Mouse (Mus musculus) heart, adult 11 months (tissue): Measurements from ENCODE around the gene Fgfrl1.

Source experiments
- DNase-seq: peaks from one replicate; pipeline ENCODE4 v3.0.0; 2022

Fgfrl1 gene

DNA sequence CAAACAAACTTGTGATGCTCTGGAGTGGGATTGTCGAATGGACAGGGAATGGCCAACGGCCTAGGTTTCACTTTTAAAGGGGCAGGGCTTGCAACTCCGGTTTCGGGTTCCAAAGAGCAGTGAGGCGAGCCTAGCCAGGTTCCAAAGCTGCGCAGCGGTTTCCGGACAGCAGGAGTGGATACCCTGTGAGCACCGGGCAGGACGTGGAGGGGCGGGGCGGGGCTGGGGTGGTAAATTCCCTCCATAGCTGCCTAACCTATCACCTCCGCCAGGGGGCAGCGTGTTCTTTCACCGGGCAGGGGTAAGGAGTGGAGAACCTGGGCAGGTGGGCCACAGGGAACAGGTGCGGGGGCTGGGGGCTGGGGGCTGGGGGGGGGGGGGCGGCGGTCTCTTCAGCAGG lies at the start of gene Fgfrl1:
Gene Fgfrl1, plus strand, starts transcription at position 112 of the 400 bp plus-strand sequence.
- peak; percentile 98 for DNase-seq

DNA sequence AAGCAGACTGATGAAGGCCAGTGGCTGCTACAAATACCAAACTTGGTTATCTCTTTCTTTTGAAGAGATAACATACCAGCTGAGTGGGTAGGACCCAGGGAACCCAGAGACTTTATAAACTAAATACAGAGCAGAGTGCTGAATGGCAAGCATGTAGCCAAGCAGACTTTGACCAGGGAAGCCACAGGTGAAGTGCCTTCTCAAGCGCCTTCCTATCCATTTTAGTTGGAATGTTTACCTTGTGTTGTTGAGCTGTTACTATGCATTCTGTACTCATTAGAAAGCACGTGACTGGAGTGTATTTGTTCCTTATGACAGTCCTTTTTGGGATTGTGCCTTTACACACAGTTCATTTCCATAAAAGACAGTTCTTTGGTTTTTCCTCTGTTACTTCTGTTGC lies 48.5 kb upstream of the Fgfrl1 start:
- peak; percentile 10 for DNase-seq

DNA sequence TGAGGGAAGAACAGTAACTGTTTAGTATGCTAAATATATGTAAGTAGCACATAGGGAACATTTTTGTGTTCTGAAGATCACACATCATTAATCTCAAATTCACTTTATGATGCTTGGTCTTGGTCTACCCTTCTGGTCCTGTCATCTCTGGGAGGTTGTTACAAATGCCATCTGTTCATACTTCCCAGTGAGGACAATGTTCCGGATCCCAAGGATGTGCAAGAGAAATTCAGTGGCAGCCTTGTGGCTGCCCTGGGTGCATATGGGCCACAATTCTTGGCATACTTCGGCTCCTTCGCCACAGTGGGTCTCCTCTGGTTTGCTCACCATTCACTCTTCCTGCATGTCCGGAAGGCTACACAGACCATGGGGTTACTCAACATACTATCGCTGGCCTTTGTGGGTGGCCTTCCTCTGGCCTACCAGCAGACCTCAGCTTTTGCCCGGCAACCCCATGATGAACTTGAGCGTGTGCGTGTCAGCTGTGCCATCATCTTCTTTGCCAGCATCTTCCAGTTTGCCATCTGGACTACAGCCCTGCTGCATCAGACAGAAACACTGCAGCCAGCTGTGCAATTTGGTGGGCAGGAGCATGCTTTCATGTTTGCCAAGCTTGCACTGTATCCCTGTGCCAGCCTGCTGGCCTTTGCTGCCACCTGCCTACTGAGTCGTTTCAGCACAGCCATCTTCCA lies 46.4 kb upstream of the Fgfrl1 start:
- DNase-seq = peak; percentile 90

GRCm38 (mm10) chr5:108646343-108646660 lies 45.9 kb upstream of the Fgfrl1 start:
- peak; percentile 86 for DNase-seq

DNA sequence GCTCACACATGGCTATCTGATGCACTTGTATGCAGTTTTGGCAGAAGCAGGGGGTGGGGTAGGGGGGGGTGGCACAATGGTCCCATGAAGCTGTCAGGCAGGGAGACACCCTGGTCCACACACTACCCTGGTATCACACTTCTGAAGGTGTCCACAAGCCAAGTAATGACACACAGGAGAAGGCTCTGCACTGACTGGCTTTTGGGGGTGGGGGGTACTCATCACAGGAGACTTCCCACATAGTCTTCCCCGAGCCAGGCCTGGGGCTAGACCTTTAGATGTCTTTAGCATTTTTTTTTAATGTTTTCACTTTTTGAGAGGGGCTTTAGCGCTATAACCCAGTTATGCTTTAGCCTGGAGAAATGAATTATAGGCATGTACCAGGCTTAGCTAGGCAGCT lies 44.9 kb upstream of the Fgfrl1 start:
- DNase-seq = peak; percentile 80

GRCm38 (mm10) chr5:108647820-108648465 lies 44.2 kb upstream of the Fgfrl1 start:
- DNase-seq = peak; percentile 80

DNA sequence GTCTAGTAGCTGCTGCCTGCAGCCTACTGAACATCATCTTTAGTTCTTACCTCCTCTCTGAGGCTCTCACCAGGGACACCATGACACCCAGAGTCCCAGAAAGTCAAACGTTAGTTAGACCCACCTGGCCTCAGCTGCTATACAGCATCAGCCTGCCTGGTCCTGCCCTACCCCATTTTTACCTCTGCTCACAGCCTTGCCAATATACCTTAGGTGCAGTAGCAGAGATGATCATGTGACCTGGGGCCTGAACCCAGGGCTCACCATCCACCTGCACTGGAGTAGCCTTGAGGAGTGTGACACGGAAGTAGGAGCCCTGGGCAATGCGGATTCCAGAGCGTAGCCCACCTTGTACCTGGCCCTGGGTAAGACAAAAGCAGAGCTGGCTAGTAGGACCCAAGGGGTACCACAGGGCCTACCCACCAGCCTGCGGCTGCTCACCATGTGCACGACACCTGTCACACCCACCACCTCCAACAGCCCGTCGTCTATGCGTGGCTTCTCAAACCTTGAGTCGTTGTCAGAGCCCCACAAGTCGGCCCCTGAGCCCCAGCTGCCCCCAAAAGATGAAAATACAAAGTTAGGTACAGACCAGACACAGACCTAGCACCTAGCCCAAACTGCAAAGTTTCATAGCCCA lies 43.1 kb upstream of the Fgfrl1 start:
- DNase-seq = peak; percentile 80

DNA sequence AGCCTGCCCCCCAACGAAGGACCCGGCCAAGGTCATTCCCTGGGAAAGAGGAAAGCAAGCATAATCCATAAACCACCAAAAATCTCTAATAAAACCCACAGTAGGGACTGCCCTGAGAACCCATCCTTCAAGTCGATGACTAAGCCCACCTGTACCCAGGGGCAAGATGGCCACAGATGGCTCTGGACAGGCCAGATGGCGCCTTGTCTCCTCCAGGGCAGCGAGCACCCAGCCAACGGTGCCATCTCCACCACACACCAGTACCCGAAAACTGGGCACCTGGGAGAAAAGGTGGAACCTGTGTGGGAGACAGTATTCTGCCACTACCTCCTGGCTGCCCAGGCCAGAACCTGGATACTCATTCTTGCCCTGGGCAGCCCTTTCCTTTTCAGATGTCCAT lies 41.8 kb upstream of the Fgfrl1 start:
- peak; percentile 70 for DNase-seq

- peak; percentile 78 for DNase-seq
These were observed 41.0 kb upstream of the Fgfrl1 start for GRCm38 (mm10) chr5:108651136-108651720.

DNA sequence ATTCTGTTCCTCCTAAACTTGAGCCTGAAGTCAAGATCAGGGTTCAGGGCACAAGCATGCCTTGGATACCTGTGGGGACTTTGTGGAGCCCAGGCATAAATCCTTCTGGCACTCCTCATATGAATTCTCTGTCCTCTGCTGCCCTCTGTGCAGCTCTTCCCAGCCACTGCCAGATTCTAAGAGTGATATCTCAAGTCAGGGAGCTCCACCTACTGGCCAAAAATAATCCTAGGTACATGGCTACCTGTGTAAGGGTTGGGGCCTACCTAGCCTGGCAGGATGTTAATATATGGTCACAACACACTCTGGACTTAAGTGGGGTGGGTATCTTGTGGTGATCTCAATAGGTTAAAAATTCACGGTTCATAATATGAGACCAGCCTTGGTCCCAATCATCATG lies 40.4 kb upstream of the Fgfrl1 start:
- DNase-seq = peak; percentile 90

DNA sequence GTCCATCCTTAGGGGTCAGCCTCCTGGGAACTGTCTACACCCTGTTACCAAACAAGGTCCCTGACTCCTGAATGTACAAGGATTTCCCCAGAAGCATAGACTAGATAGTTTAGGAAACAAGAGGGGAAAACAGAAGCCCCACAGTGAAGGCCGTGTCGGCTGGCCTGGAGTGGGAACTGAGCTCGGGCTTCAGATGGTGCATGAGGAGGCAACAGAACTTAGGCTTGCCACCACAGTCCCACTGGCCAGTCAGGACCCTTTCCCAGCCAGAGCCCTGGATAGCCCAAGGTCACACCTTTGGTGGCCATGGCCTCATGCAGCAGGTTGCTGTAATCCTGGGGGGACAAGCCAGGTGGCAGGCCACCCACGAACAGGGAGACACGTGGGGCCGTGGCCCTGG lies 38.8 kb upstream of the Fgfrl1 start:
- DNase-seq = peak; percentile 83

DNA sequence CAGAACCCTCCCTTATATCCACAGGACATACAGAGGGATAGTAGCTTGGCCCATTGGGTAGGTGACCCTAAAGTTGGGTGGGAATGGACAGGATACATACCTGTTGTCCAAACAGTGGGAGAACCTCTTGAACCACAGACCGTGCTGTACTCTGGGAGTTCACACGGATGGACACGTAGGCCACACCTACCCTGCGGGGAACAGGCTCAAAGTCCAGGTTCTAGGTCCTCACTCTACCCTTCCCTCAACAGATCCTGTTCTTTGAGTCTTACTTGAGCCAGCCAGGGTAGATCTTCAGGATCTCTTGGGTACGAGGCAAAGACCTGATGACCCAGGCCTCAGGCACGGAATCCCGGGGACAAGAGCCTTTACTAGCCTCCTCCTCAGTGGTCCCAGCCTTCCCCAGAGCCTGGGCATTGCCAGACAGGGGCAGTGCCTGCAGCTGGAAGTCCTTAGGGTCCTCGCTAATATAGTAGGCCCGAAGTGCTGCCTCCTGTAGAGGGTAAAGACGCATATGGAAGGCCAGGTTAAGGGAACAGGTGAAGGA lies 37.7 kb upstream of the Fgfrl1 start:
- peak; percentile 88 for DNase-seq

DNA sequence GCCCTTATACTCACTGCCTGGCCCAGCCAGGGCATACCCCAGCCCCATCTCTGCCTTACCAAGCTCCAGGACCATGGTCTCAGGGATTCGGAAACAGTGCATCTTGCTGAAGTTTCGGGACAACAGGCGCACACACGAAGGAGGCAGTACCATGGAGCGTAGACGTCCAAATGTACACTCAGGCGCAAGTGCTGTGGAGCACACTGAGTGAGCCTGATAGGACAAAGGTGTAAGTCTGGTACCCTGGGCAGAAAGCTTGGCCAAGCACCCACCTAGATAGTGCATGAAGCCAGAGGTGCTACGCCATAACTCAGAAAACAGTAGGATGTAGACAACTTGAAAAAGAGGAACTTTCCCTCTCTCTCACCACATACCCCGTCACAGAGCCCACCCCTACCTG lies 36.8 kb upstream of the Fgfrl1 start:
- DNase-seq = peak; percentile 80

GRCm38 (mm10) chr5:108655891-108656650 lies 36.1 kb upstream of the Fgfrl1 start:
- DNase-seq = peak; percentile 89

GRCm38 (mm10) chr5:108657406-108657805 lies 34.8 kb upstream of the Fgfrl1 start:
- peak; percentile 85 for DNase-seq

DNA sequence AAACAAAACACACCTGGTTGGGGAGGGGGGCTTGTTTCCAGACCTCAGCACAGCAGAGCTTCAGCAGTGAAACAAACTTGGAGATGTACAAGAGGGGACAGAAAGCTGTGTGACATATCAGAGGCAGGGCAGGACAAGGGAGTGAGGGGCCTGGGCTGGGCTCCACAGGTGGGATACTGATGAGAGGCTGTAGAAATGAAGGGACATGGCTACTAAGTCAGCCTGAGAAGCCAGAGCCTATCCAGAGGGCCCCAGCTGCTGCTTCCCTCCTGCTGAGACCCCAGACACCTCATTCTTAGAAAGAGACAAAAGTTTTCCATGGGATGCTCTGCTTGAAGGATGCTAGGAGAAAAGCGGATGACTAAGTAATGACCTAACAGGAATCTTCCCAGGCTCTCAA lies 33.6 kb upstream of the Fgfrl1 start:
- peak; percentile 87 for DNase-seq

DNA sequence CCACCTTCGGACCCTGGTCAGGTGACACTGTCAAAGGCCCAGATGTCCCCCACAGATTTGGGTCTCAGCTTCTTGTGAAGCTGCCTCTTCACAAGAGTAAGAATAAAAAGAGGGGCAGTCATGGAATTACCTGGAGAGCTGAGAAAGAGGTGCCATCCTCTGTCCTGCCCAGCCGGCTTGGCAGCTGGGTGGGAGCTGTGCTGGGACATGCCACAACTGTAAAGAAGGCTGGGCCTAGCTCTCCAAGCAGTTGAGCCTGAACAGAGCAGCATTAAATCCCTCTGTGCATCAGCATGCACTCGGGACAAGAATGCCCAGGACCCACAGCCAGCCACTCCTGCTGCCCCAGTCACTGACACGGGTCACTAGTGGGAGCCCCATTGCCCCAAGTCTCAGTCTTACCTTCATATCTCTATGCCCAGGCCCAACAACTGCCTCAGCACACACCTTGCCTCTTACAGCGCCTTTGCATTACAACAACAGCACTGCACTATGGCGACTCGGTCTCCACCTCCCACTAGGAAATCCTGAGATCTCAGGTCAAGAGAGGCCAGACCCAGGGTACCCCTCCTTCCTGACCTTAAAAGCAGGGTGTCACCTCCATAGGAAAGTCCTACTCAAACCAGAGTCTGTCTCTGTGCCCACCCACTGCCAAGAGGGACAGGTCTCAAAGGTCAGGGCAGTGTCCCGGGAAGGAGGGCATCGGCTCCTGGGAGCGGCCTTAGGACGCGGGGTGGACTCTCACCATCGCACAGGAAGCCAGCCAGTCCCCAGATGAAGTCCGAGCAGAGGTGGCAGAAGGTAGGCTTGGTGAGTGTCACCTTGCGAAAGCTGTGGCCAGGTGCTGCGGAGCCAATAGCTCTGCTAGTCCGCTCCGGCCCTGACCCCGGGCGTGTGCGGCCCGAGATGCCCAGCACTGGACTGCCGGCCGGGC lies 32.2 kb upstream of the Fgfrl1 start, which contains the start of gene Idua:
Gene Idua, plus strand, starts transcription at position 634 of the 934 bp plus-strand sequence.
- no peak for DNase-seq

DNA sequence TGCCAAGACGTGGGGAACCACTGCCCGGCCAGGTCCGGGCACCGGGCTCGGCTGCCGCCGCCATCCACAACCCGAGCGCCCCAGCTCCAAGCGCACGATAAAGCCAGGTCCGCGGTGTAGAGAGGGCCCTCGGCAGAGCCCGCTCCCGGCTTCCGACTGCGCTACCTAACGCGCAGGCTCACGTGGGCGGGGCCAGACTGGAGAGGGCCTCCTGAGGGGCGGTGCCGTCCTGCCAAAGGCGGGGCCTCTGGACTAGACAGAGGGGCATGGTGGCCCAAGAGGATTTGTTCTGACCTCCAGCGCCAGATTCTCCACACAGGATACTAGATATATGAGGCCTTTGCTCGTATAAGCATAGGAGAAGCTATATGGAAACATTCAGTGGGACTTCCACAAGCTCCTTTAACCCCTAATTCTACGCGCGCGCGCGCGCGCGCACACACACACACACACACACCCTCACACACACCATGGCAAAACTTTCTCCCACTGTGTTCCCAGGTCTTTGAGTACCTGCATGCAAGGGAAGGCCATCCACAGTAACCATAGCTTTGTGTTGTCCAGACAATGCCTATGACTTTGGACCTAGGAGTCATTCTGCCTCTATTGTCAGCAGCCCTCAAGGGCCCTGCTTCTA lies 31.4 kb upstream of the Fgfrl1 start:
- peak; percentile 99 for DNase-seq

GRCm38 (mm10) chr5:108662772-108663171 lies 29.4 kb upstream of the Fgfrl1 start:
- DNase-seq = no peak

DNA sequence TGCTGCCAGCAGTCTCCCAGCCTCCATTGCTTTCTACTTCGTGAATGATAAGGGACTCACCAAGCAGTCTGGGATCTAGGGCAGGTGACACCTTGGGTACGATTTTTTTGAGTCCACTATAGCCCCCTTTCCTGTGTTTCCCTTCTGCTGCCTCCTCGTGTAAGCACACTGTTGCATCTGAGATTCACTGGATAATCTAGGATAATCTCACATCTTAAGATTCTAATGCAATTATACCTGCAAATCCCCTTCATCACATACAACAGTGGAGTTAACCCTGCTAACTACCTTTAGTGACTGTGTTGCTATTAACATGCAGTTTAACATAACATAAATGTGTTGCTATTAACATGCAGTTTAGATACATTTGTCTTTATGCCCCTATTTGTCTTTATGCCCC lies 27.1 kb upstream of the Fgfrl1 start:
- no peak for DNase-seq

DNA sequence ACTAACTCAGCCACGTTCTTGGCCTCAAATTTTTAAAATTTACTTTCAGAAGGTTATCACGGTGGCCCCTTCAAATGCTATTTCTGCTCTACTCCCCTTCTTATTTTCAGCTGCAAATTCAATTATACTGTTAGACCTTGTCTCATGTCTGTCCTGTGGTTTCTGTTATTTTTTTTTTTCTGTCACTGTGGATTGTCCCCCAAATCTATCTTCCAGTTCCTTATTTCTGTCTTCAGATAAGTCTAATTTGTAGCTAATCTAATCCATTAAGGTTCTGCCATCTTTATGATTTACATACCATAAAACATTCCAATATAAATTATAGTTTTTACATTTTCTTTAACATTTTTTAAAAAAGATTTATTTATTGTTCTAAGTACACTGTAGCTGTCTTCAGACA lies 24.8 kb upstream of the Fgfrl1 start:
- no peak for DNase-seq
